ENCODE assay signal across 22 mouse cellular contexts in genomic region chr11:108378363-108378751, GRCm38 (mm10). TPM values are rescaled to one million over a fixed set of nuclear protein-coding genes. Genes with fewer than 3 reads are reported as not detected.
A peak's percentile ranks its signal among the peaks of the same experiment; 100 is the strongest.
DNase-seq lines count a peak whose midpoint lies in the region; ATAC-seq and TF ChIP-seq lines count a peak whose summit lies in the region.
"Had no signal": no experiment of that assay in that cellular context is flagged by ENCODE, and none has a peak within 500 bp of the region (broad histone marks: within the 10 kb centered on the region; RNA-seq: fewer than 3 reads in every experiment).

No protein-coding gene starts in this region.

- TF ChIP-seq CTCF in heart, adult 2 months (IDR thresholded peaks at IDR 0.05) = peak; percentile 0; the same call in 1 of the 2 replicates
- no peak for TF ChIP-seq CTCF in lung, postnatal 0 days (IDR thresholded peaks at IDR 0.05)
- TF ChIP-seq CTCF in lung, adult 2 months (IDR thresholded peaks at IDR 0.05; ENCODE audit: insufficient read depth, low read length) = no peak
- no peak for TF ChIP-seq CTCF in CH12.LX (conservative IDR thresholded peaks at IDR 0.05 in 1 of 2, IDR thresholded peaks at IDR 0.05 in 1 of 2; ENCODE audit: low read depth in 2 of 2, low read length in 2 of 2)

- peak; percentile 19 for ATAC-seq in lung, postnatal 0 days
- 0 out of 2 replicates have a peak, but pooled peaks have one; percentile 5 for ATAC-seq in megakaryocyte progenitor cell, adult 5-6 weeks (replicated peaks; ENCODE audit: poor library complexity)

- H3K4me3 ChIP-seq in heart, adult 2 months = no peak overlapping the region
- H3K4me3 ChIP-seq in lung, postnatal 0 days (ENCODE audit: low read depth, low read length) = no peak overlapping the region
- no peak overlapping the region for H3K4me3 ChIP-seq in lung, adult 2 months (replicated peaks; ENCODE audit: extremely low read depth, low read depth, low read length)
- no peak overlapping the region for H3K4me3 ChIP-seq in CH12.LX (replicated peaks in 1 of 3; ENCODE audit: low read depth in 2 of 3, low read length in 2 of 3, poor library complexity in 1 of 3)
- H3K4me3 ChIP-seq: heart, embryonic 10.5 days; heart, embryonic 15.5 days; hindbrain, embryonic 13.5 days; midbrain, embryonic 13.5 days; stomach, embryonic 15.5 days had no signal

- no peaks in the 10 kb centered on the region for H3K27me3 ChIP-seq in heart, adult 2 months (ENCODE audit: control insufficient read depth, insufficient read depth, low read length)
- no peaks in the 10 kb centered on the region for H3K27me3 ChIP-seq in lung, postnatal 0 days (replicated peaks; ENCODE audit: insufficient read depth, low read length)
- H3K27me3 ChIP-seq in CH12.LX (replicated peaks) = no peaks in the 10 kb centered on the region
- H3K27me3 ChIP-seq: heart, embryonic 15.5 days; hindbrain, embryonic 13.5 days; midbrain, embryonic 13.5 days; Patski; stomach, embryonic 15.5 days had no signal

- TF ChIP-seq RAD21 in CH12.LX (IDR thresholded peaks at IDR 0.05; ENCODE audit: low read depth, low read length) = no peak

- WGBS in heart, adult 2 months = 66% methylated on average over 4 of the region's 4 CpGs
- 58% methylated on average over 4 of the region's 4 CpGs for WGBS in lung, postnatal 0 days
- WGBS in lung, adult 2 months = 66% methylated on average over 4 of the region's 4 CpGs

- no peak overlapping the region for H3K4me2 ChIP-seq in lung, postnatal 0 days (replicated peaks; ENCODE audit: low read depth, low read length)
- H3K4me2 ChIP-seq in CH12.LX (ENCODE audit: insufficient read depth, low read depth, poor library complexity, severe bottlenecking) = 0 out of 2 replicates have a peak overlapping the region, but pooled peaks have one; percentile 16
- H3K4me2 ChIP-seq: midbrain, embryonic 13.5 days had no signal

- no peak overlapping the region for H3K27ac ChIP-seq in heart, adult 2 months
- H3K27ac ChIP-seq in lung, postnatal 0 days (ENCODE audit: low read length) = no peak overlapping the region
- H3K27ac ChIP-seq in CH12.LX (ENCODE audit: insufficient read depth, low read depth) = no peak overlapping the region
- H3K27ac ChIP-seq: heart, embryonic 10.5 days; heart, embryonic 15.5 days; hindbrain, embryonic 13.5 days; liver, embryonic 14.5 days; midbrain, embryonic 13.5 days; stomach, embryonic 15.5 days had no signal

- H3K36me3 ChIP-seq in heart, adult 2 months (ENCODE audit: control insufficient read depth, insufficient read depth, low read length) = no peaks in the 10 kb centered on the region
- H3K36me3 ChIP-seq in lung, postnatal 0 days (ENCODE audit: insufficient read depth, low read length) = no peaks in the 10 kb centered on the region
- no peaks in the 10 kb centered on the region for H3K36me3 ChIP-seq in CH12.LX (replicated peaks in 1 of 2; ENCODE audit: control insufficient read depth in 1 of 2, insufficient read depth in 1 of 2, low read length in 1 of 2)
- H3K36me3 ChIP-seq: G1E; heart, embryonic 10.5 days; heart, embryonic 15.5 days; hindbrain, embryonic 13.5 days; midbrain, embryonic 13.5 days; stomach, embryonic 15.5 days had no signal

- TF ChIP-seq POLR2A in heart, adult 2 months (IDR thresholded peaks at IDR 0.05; ENCODE audit: insufficient read depth, low read depth, low read length) = no peak
- no peak for TF ChIP-seq POLR2A in lung, adult 2 months (IDR thresholded peaks at IDR 0.05; ENCODE audit: borderline replicate concordance, extremely low read depth, low read depth, low read length)
- TF ChIP-seq POLR2A in CH12.LX (IDR thresholded peaks at IDR 0.05; ENCODE audit: low read depth, low read length) = no peak

- no peak for DNase-seq in heart, adult 2 months
- no peak for DNase-seq in heart, postnatal 14 days
- no peak for DNase-seq in lung, postnatal 0 days (ENCODE audit: low spot score)
- DNase-seq in lung, adult 2 months = no peak
- DNase-seq in CH12.LX (ENCODE audit: extremely low read depth) = no peak
- DNase-seq in ovary, postnatal 14 days (ENCODE audit: low spot score) = no peak

- dilution Hi-C loops in CH12.LX (cut with MboI; ENCODE audit: extremely low pct_ligation_motif_present, extremely low pct_unique_long_range_greater_than_20kb, low sequenced_read_pairs) = no loop called here

- intact Hi-C loops in heart, adult 2 months (cut with DNase I) = loop anchor here (1.0 to 10.0 kb wide), 4 partner anchors 250 to 514 kb away; no protein-coding TSS in a partner anchor
- intact Hi-C loops in heart, postnatal 14 days (cut with DNase I) = loop anchor here (1.0 to 5.0 kb wide), 3 partner anchors 250 to 516 kb away; no protein-coding TSS in a partner anchor

- no peaks in the 10 kb centered on the region for H3K79me2 ChIP-seq in heart, adult 2 months (replicated peaks; ENCODE audit: control insufficient read depth, insufficient read depth, low read length)
- H3K79me2 ChIP-seq in CH12.LX (replicated peaks; ENCODE audit: control insufficient read depth, extremely low read depth, insufficient read depth, poor library complexity, severe bottlenecking) = no peaks in the 10 kb centered on the region

- H3K9me3 ChIP-seq in lung, postnatal 0 days (ENCODE audit: low read length) = no peaks in the 10 kb centered on the region
- peaks cover 3% of the 10 kb centered on the region for H3K9me3 ChIP-seq in CH12.LX (replicated peaks; ENCODE audit: low read length)
- H3K9me3 ChIP-seq: heart, embryonic 10.5 days; heart, embryonic 15.5 days; hindbrain, embryonic 13.5 days; midbrain, embryonic 13.5 days; stomach, embryonic 15.5 days had no signal

- no peaks in the 10 kb centered on the region; the same call in 1 of the 2 replicates for H3K4me1 ChIP-seq in heart, adult 2 months (ENCODE audit: control insufficient read depth, insufficient read depth, low read length)
- no peaks in the 10 kb centered on the region for H3K4me1 ChIP-seq in lung, postnatal 0 days (ENCODE audit: insufficient read depth, low read depth, low read length)
- peaks cover 2% of the 10 kb centered on the region; the same call in 1 of the 2 replicates for H3K4me1 ChIP-seq in lung, adult 2 months (ENCODE audit: control insufficient read depth, insufficient read depth, low read length)
- H3K4me1 ChIP-seq in CH12.LX (ENCODE audit: control insufficient read depth in 1 of 2, insufficient read depth in 2 of 2) = peaks cover 0 to 23% of the 10 kb centered on the region in 2 experiments; a peak in 2 of 4 replicates
- H3K4me1 ChIP-seq: heart, embryonic 10.5 days; heart, embryonic 15.5 days; midbrain, embryonic 13.5 days had no signal

- no peak for TF ChIP-seq EP300 in heart, adult 2 months (IDR thresholded peaks at IDR 0.05; ENCODE audit: insufficient read depth, low read depth, low read length)
- TF ChIP-seq EP300 in lung, postnatal 0 days (IDR thresholded peaks at IDR 0.05) = no peak
- no peak for TF ChIP-seq EP300 in CH12.LX (IDR thresholded peaks at IDR 0.05; ENCODE audit: low read length)

- no peak overlapping the region for H3K9ac ChIP-seq in heart, adult 2 months (ENCODE audit: low read depth, low read length)
- no peak overlapping the region for H3K9ac ChIP-seq in lung, postnatal 0 days (replicated peaks; ENCODE audit: low read depth)
- no peak overlapping the region for H3K9ac ChIP-seq in CH12.LX (ENCODE audit: insufficient read depth, low read depth)
- H3K9ac ChIP-seq: heart, embryonic 15.5 days; hindbrain, embryonic 13.5 days; liver, embryonic 14.5 days; lung, embryonic 14.5 days; midbrain, embryonic 13.5 days; stomach, embryonic 15.5 days had no signal

- in situ Hi-C loops in CH12.LX (cut with MboI; ENCODE audit: low pct_ligation_motif_present, low pct_unique_long_range_greater_than_20kb, low sequenced_read_pairs) = loop anchor here (5.0 kb wide), 2 partner anchors 166 to 346 kb away; no protein-coding TSS in a partner anchor

TF ChIP-seq in CH12.LX, 34 proteins besides CTCF, POLR2A, EP300 and RAD21:
- no peak for TF ChIP-seq IRF4 (IDR thresholded peaks at IDR 0.05; ENCODE audit: low read depth, low read length)
- TF ChIP-seq ZC3H11A (IDR thresholded peaks at IDR 0.05; ENCODE audit: low read depth, low read length) = no peak
- 0 out of 2 replicates have a peak, but pooled peaks have one; percentile 18 for TF ChIP-seq TBP (conservative IDR thresholded peaks at IDR 0.05; ENCODE audit: low read depth, low read length)
- no peak for TF ChIP-seq KAT2A (IDR thresholded peaks at IDR 0.05; ENCODE audit: insufficient replicate concordance, low read length)
- no peak for TF ChIP-seq CHD1 (IDR thresholded peaks at IDR 0.05; ENCODE audit: low read depth, low read length)

RNA-seq across cellular contexts. Expression of gene Prkca, which starts 34.6 kb away (rescaled TPM):
- total RNA-seq in heart, adult 2 months (2021) = 10 to 100 TPM; 32.2 to 33.4 TPM
- 11.6 and 14.3 TPM in 2 replicates for polyA plus RNA-seq in heart, adult 2 months (2012; rRNA removed)
- total RNA-seq in heart, postnatal 14 days (2021) = 10 to 100 TPM; 33.5 to 49.2 TPM
- 3.8 and 4.0 TPM in 2 replicates for polyA plus RNA-seq in lung, postnatal 0 days (2015; fragmentation: Nextera tagmentation; extraction: Ambion mirVana)
- polyA plus RNA-seq in lung, adult 2 months (2012; rRNA removed) = 6.6 and 13.5 TPM in 2 replicates
- total RNA-seq in CH12.LX (2012; rRNA removed) = 40.0 and 40.7 TPM in 2 replicates
- total RNA-seq in CH12.LX (2014; rRNA removed) = 38.3 and 43.7 TPM in 2 replicates
- 105 and 107 TPM in 2 replicates for polyA plus RNA-seq in CH12.LX (2012; ENCODE audit: insufficient read length, low read depth)
- 2.4 and 3.6 TPM in 2 replicates for total RNA-seq in megakaryocyte progenitor cell, adult 5-6 weeks (2015)
- total RNA-seq in megakaryocyte progenitor cell, adult 5-6 weeks (2017) = 1.3 and 1.6 TPM in 2 replicates
- polyA plus RNA-seq: G1E had no signal

RNA-seq across cellular contexts. Expression of gene Apoh, which starts 35.2 kb away (rescaled TPM):
- not detected for total RNA-seq in heart, adult 2 months (2021)
- 0.35 and 1.7 TPM in 2 replicates for polyA plus RNA-seq in heart, adult 2 months (2012; rRNA removed)
- not detected for total RNA-seq in heart, postnatal 14 days (2021)
- polyA plus RNA-seq in lung, postnatal 0 days (2015; fragmentation: Nextera tagmentation; extraction: Ambion mirVana) = 0.29 and 0.37 TPM in 2 replicates
- polyA plus RNA-seq in lung, adult 2 months (2012; rRNA removed) = 0.59 and 1.9 TPM in 2 replicates
- total RNA-seq in CH12.LX (2012; rRNA removed) (not detected in 2 replicates), CH12.LX (2014; rRNA removed) (0.95 TPM in 1 of 2 replicates, not detected in the other)
- not detected in 2 replicates for polyA plus RNA-seq in CH12.LX (2012; ENCODE audit: insufficient read length, low read depth)
- total RNA-seq in megakaryocyte progenitor cell, adult 5-6 weeks (2015) = not detected in 2 replicates
- total RNA-seq in megakaryocyte progenitor cell, adult 5-6 weeks (2017) = not detected in 2 replicates
- total RNA-seq: G1E; granulocyte monocyte progenitor cell, adult 5-6 weeks; heart, postnatal 36 days; megakaryocyte-erythroid progenitor cell, adult 5-6 weeks had no signal
- polyA plus RNA-seq: G1E; kidney, embryonic 14.5 days; limb, embryonic 11.5 days; neural tube, embryonic 14.5 days had no signal

RNA-seq across cellular contexts. Expression of gene Cep112, which starts 46.6 kb away (rescaled TPM):
- 10 to 100 TPM; 10.6 to 14.4 TPM for total RNA-seq in heart, adult 2 months (2021)
- polyA plus RNA-seq in heart, adult 2 months (2012; rRNA removed) = 1.1 and 3.9 TPM in 2 replicates
- 1 to 10 TPM; 8.7 to 9.0 TPM for total RNA-seq in heart, postnatal 14 days (2021)
- 6.4 and 8.8 TPM in 2 replicates for polyA plus RNA-seq in lung, postnatal 0 days (2015; fragmentation: Nextera tagmentation; extraction: Ambion mirVana)
- 0.27 and 0.39 TPM in 2 replicates for polyA plus RNA-seq in lung, adult 2 months (2012; rRNA removed)
- total RNA-seq in CH12.LX (2012; rRNA removed) = 0.67 and 0.93 TPM in 2 replicates
- 1.3 and 2.5 TPM in 2 replicates for total RNA-seq in CH12.LX (2014; rRNA removed)
- polyA plus RNA-seq in CH12.LX (2012; ENCODE audit: insufficient read length, low read depth) = 1.4 and 2.9 TPM in 2 replicates
- total RNA-seq in megakaryocyte progenitor cell, adult 5-6 weeks (2015) = 0.12 and 1.2 TPM in 2 replicates
- 1.3 TPM in 1 of 2 replicates, not detected in the other for total RNA-seq in megakaryocyte progenitor cell, adult 5-6 weeks (2017)
- polyA plus RNA-seq: G1E had no signal

Comparison
In these comparisons a context has a peak if more than half of its experiments do, and no peak if none do; other contexts are left out.
1. RNA of gene Prkca, which starts 34.6 kb away (total RNA-seq): 33.5 to 49.2 TPM in heart, postnatal 14 days, 38.3 to 43.7 TPM in CH12.LX and 32.2 to 33.4 TPM in heart, adult 2 months; 1.3 to 3.6 TPM in megakaryocyte progenitor cell, adult 5-6 weeks; every median in the first group is over 4 times any median in the second.